Mouse (Mus musculus): Measurements from ENCODE around the gene Preb. TPM values are rescaled to one million over a fixed set of nuclear protein-coding genes. Genes with fewer than 3 reads are reported as not detected.

The Preb gene
- polyA plus RNA-seq, 1 experiment from 2014 or later: 99.6 TPM

DNA sequence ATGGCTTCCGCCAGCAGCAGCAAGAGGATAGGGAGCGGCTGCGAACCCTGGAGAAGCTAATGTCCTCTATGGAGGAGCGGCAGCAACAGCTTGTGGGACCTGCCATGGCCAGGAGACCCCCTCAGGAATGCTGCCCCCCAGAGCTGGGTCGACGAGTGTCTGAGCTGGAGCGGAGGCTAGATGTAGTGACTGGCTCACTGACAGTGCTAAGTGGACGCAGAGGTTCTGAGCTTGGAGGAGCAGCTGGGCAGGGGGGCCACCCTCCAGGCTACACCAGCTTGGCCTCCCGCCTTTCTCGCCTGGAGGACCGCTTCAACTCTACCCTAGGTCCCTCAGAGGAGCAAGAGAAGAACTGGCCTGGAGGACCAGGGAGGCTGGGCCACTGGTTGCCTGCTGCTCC is 42.8 kb downstream of the Preb start:
- peaks cover 15% of the 10 kb centered on the region for H3K4me1 ChIP-seq (ENCODE audit: insufficient read depth)

DNA sequence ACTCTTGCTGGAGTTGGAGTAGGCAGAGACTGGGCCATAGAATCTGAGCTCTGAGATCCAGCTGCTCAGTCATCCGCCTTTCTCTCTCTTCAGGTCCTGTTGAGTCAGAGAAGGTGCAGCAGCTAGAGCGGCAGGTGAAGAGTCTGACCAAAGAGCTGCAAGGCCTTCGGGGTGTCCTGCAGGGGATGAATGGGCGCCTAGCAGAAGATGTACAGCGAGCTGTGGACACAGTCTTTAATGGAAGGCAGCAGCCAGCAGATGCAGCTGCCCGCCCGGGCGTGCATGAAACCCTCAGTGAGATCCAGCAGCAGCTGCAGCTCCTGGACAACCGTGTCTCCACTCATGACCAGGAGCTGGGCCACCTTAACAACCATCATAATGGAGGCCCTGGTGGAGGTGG is 43.3 kb downstream of the Preb start:
- no peak for DNase-seq
- no peak overlapping the region for H3K9ac ChIP-seq
- H3K4me2 ChIP-seq: peak overlapping the region; percentile 93; the same call in 1 of the 2 replicates
- WGBS: 92% methylated on average over 9 of the region's 9 CpGs
- H3K27me3 ChIP-seq (ENCODE audit: insufficient read depth, low read length): no peaks in the 10 kb centered on the region
- H3K36me3 ChIP-seq (ENCODE audit: insufficient read depth): peaks cover 45% of the 10 kb centered on the region
- H3K27ac ChIP-seq (ENCODE audit: low read depth): peak overlapping the region; percentile 20; the same call in 1 of the 2 replicates
- TF ChIP-seq CTCF (IDR thresholded peaks at IDR 0.05; ENCODE audit: low read depth): no peak
- no peak for ATAC-seq (ENCODE audit: insufficient read depth)
- H3K4me3 ChIP-seq (ENCODE audit: low read depth, low read length): no peak overlapping the region
- H3K4me1 ChIP-seq (ENCODE audit: insufficient read depth): peaks cover 16% of the 10 kb centered on the region
- no peaks in the 10 kb centered on the region for H3K9me3 ChIP-seq (ENCODE audit: low read depth, low read length)

More for the DNA sequence above, 42.8 kb downstream of the Preb start:
- 84% methylated on average over 11 of the region's 11 CpGs for WGBS
- no peak for TF ChIP-seq CTCF (IDR thresholded peaks at IDR 0.05; ENCODE audit: low read depth)
- H3K4me2 ChIP-seq: no peak overlapping the region
- peaks cover 45% of the 10 kb centered on the region for H3K36me3 ChIP-seq (ENCODE audit: insufficient read depth)
- DNase-seq (no peak), ATAC-seq (ENCODE audit: insufficient read depth) (no peak)
- H3K9me3 ChIP-seq (ENCODE audit: low read depth, low read length): no peaks in the 10 kb centered on the region
- H3K4me3 ChIP-seq (ENCODE audit: low read depth, low read length): no peak overlapping the region
- no peaks in the 10 kb centered on the region for H3K27me3 ChIP-seq (ENCODE audit: insufficient read depth, low read length)
- no peak overlapping the region for H3K27ac ChIP-seq (ENCODE audit: low read depth)
- 0 out of 2 replicates have a peak overlapping the region, but pooled peaks have one; percentile 2 for H3K9ac ChIP-seq

GRCm38 (mm10) chr5:30915974-30916433 is 44.2 kb downstream of the Preb start:
- H3K27ac ChIP-seq (ENCODE audit: low read depth): peak overlapping the region; percentile 67; the same call in 1 of the 2 replicates
- H3K36me3 ChIP-seq (ENCODE audit: insufficient read depth): peaks cover 45% of the 10 kb centered on the region
- H3K27me3 ChIP-seq (ENCODE audit: insufficient read depth, low read length): no peaks in the 10 kb centered on the region
- H3K4me1 ChIP-seq (ENCODE audit: insufficient read depth): peaks cover 13% of the 10 kb centered on the region
- DNase-seq (peak; percentile 98), ATAC-seq (ENCODE audit: insufficient read depth) (peak; percentile 53)
- H3K4me2 ChIP-seq: peak overlapping the region; percentile 93
- peak overlapping the region; percentile 63 for H3K4me3 ChIP-seq (ENCODE audit: low read depth, low read length)
- no peaks in the 10 kb centered on the region for H3K9me3 ChIP-seq (ENCODE audit: low read depth, low read length)
- H3K9ac ChIP-seq: 0 out of 2 replicates have a peak overlapping the region, but pooled peaks have one; percentile 6
- TF ChIP-seq CTCF (IDR thresholded peaks at IDR 0.05; ENCODE audit: low read depth): peak; percentile 82
- WGBS: 4% methylated on average over 7 of the region's 7 CpGs

DNA sequence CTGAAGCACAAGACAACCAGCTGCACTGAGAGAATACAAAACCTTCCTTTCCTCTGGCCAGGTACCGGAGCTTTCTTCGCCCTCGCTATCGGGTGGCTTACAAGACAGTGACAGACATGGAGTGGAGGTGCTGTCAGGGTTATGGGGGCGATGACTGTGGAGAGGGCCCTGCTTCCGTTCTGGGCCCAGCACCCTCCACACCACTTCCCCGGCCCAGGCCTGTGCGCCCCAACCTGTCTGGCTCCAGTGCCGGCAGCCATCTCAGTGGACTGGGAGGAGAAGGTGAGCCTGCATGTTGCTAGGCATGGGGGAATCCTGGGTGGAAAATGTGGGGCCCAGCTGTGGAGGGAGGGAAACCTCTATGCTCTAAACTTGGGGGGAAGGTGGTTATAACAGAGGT is 44.7 kb downstream of the Preb start:
- Histone ChIP-seq H3K36me3 (ENCODE audit: insufficient read depth) (peaks cover 39% of the 10 kb centered on the region), H3K4me3 (ENCODE audit: low read depth, low read length) (peak overlapping the region; percentile 63), H3K9me3 (ENCODE audit: low read depth, low read length) (no peaks in the 10 kb centered on the region), H3K9ac (peak overlapping the region; percentile 79), H3K4me2 (peak overlapping the region; percentile 93), H3K27ac (ENCODE audit: low read depth) (peak overlapping the region; percentile 98), H3K4me1 (ENCODE audit: insufficient read depth) (peaks cover 13% of the 10 kb centered on the region), H3K27me3 (ENCODE audit: insufficient read depth, low read length) (no peaks in the 10 kb centered on the region)
- no peak for TF ChIP-seq CTCF (IDR thresholded peaks at IDR 0.05; ENCODE audit: low read depth)
- no peak for DNase-seq
- peak; percentile 2; the same call in 1 of the 2 replicates for ATAC-seq (ENCODE audit: insufficient read depth)
- 28% methylated on average over 9 of the region's 9 CpGs for WGBS

DNA sequence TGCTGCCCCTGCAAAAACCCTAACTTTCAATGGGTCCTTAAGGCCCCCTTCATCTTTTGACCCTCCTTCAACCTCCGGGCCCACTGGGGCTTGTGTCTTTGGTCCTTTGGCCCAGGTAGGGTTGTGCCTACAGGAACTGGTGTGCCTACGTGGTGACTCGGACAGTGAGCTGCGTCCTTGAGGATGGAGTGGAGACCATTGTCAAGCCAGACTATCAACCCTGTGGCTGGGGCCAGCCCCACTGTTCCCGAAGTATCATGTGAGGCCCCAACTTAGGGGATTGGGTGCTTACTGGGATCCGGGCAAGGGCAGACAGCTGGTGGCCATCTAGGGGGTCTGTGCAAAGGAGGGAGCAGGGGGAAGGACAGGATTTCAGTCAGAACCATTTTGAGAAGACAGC is 45.3 kb downstream of the Preb start:
- DNase-seq: no peak
- no peak for ATAC-seq (ENCODE audit: insufficient read depth)
- peaks cover 13% of the 10 kb centered on the region for H3K4me1 ChIP-seq (ENCODE audit: insufficient read depth)

GRCm38 (mm10) chr5:30914101-30914635 is 46.0 kb downstream of the Preb start:
- H3K4me1 ChIP-seq (ENCODE audit: insufficient read depth): peaks cover 18% of the 10 kb centered on the region

More for the DNA sequence above, 45.3 kb downstream of the Preb start:
- H3K27ac ChIP-seq (ENCODE audit: low read depth): peak overlapping the region; percentile 98
- peak overlapping the region; percentile 63 for H3K4me3 ChIP-seq (ENCODE audit: low read depth, low read length)
- peaks cover 33% of the 10 kb centered on the region for H3K36me3 ChIP-seq (ENCODE audit: insufficient read depth)
- H3K27me3 ChIP-seq (ENCODE audit: insufficient read depth, low read length): no peaks in the 10 kb centered on the region
- no peaks in the 10 kb centered on the region for H3K9me3 ChIP-seq (ENCODE audit: low read depth, low read length)
- WGBS: 40% methylated on average over 6 of the region's 6 CpGs
- H3K4me2 ChIP-seq: peak overlapping the region; percentile 93
- TF ChIP-seq CTCF (IDR thresholded peaks at IDR 0.05; ENCODE audit: low read depth): no peak
- peak overlapping the region; percentile 79 for H3K9ac ChIP-seq

GRCm38 (mm10) chr5:30913060-30913841 is 46.9 kb downstream of the Preb start, which contains the start of gene Emilin1:
TSS of gene Emilin1 (plus strand) at chr5:30913402.
- TF ChIP-seq CTCF (IDR thresholded peaks at IDR 0.05; ENCODE audit: low read depth): 0 out of 2 replicates have a peak, but pooled peaks have one; percentile 15
- Histone ChIP-seq H3K4me2 (peak within 1 kb of the TSS; percentile 93), H3K36me3 (ENCODE audit: insufficient read depth) (peaks cover 19% of the 10 kb centered on the region), H3K4me1 (ENCODE audit: insufficient read depth) (peaks cover 22% of the 10 kb centered on the region), H3K27ac (ENCODE audit: low read depth) (peak within 1 kb of the TSS; percentile 98), H3K27me3 (ENCODE audit: insufficient read depth, low read length) (no peaks in the 10 kb centered on the region), H3K4me3 (ENCODE audit: low read depth, low read length) (peak within 1 kb of the TSS; percentile 63), H3K9ac (peak within 1 kb of the TSS; percentile 79), H3K9me3 (ENCODE audit: low read depth, low read length) (no peaks in the 10 kb centered on the region)
- WGBS: 6% methylated on average over 13 of the region's 13 CpGs
- peak; percentile 87 for ATAC-seq (ENCODE audit: insufficient read depth)
- peak; percentile 90 for DNase-seq

More at GRCm38 (mm10) chr5:30914101-30914635, 46.0 kb downstream of the Preb start:
- Histone ChIP-seq H3K27ac (ENCODE audit: low read depth) (peak overlapping the region; percentile 98), H3K4me3 (ENCODE audit: low read depth, low read length) (peak overlapping the region; percentile 63), H3K36me3 (ENCODE audit: insufficient read depth) (peaks cover 28% of the 10 kb centered on the region), H3K4me2 (peak overlapping the region; percentile 93), H3K9ac (peak overlapping the region; percentile 79), H3K9me3 (ENCODE audit: low read depth, low read length) (no peaks in the 10 kb centered on the region), H3K27me3 (ENCODE audit: insufficient read depth, low read length) (no peaks in the 10 kb centered on the region)
- no peak for TF ChIP-seq CTCF (IDR thresholded peaks at IDR 0.05; ENCODE audit: low read depth)
- peak; percentile 21 for DNase-seq
- 24% methylated on average over 7 of the region's 7 CpGs for WGBS
- ATAC-seq (ENCODE audit: insufficient read depth): no peak

Data from lung, embryonic 14.5 days (tissue).